Mouse (Mus musculus) midbrain, postnatal 0 days (tissue): Measurements from ENCODE around the gene Fut11. TPM values are rescaled to one million over a fixed set of nuclear protein-coding genes. Genes with fewer than 3 reads are reported as not detected.

Experiments
- ATAC-seq: fragments of 200-750 bp; cut with Nextera tagmentation; 2 replicates; pipeline ENCODE4 v1.8.0; 2017; ENCODE audit warnings: moderate number of reproducible peaks, mild to moderate bottlenecking, moderate TSS enrichment, moderate library complexity; ENCODE audit not compliant: low FRiP score
- DNase-seq: peaks from one replicate; pipeline ENCODE4 v3.0.0-alpha.2; 2015; ENCODE audit warnings: low spot score
- H3K27ac ChIP-seq: fragments of 300-500 bp; sonication (generic); 2 replicates; pipeline ENCODE4 v1.5.1; 2014; ENCODE audit warnings: low read depth, mild to moderate bottlenecking, low read length, mixed read lengths
- H3K27me3 ChIP-seq: fragments of 300-500 bp; sonication (generic); 2 replicates; pipeline ENCODE4 v1.6.1; 2014; ENCODE audit warnings: low read length, control low read depth, mixed read lengths; ENCODE audit not compliant: insufficient read depth
- H3K36me3 ChIP-seq: fragments of 300-500 bp; sonication (generic); 2 replicates; pipeline ENCODE4 v1.6.1; 2014; ENCODE audit warnings: low read length, control low read depth, mixed read lengths; ENCODE audit not compliant: insufficient read depth
- H3K4me1 ChIP-seq: fragments of 300-500 bp; sonication (generic); 2 replicates; pipeline ENCODE4 v1.6.1; 2014; ENCODE audit warnings: mild to moderate bottlenecking, control low read depth, antibody characterized with exemption, low read length, mixed read lengths; ENCODE audit not compliant: insufficient read depth
- H3K4me2 ChIP-seq: fragments of 300-500 bp; sonication (generic); 2 replicates; pipeline ENCODE4 v1.6.1; 2014; ENCODE audit warnings: low read depth, mild to moderate bottlenecking, low read length, mixed read lengths; ENCODE audit not compliant: poor library complexity, severe bottlenecking
- H3K4me3 ChIP-seq: fragments of 300-500 bp; sonication (generic); 2 replicates; pipeline ENCODE4 v1.5.1; 2014; ENCODE audit warnings: low read depth, mild to moderate bottlenecking, low read length, moderate library complexity
- H3K9ac ChIP-seq: fragments of 300-500 bp; sonication (generic); replicated peaks from 2 replicates; pipeline ENCODE4 v1.6.1; 2014; ENCODE audit warnings: mild to moderate bottlenecking, low read length, moderate library complexity, mixed read lengths; ENCODE audit not compliant: poor library complexity, severe bottlenecking
- H3K9me3 ChIP-seq: fragments of 300-500 bp; sonication (generic); 2 replicates; pipeline ENCODE4 v1.6.1; 2016; ENCODE audit warnings: low read length, control low read depth
- CTCF ChIP-seq: IDR thresholded peaks from 2 replicates; pipeline ENCODE4 v1.5.1; 2016; ENCODE audit warnings: antibody characterized with exemption, mild to moderate bottlenecking
- WGBS: fragments of 180-500 bp; shearing (Covaris S2); extraction: QIAGEN DNeasy Blood & Tissue Kit; methylation state at CpG from one replicate; pipeline ENCODE4 v1.1.7; 2014; 5-methylcytosine and 5-hydroxymethylcytosine counted together
- polyA plus RNA-seq: library from polyadenylated mRNA; unstranded; fragments of >200 nt; fragmentation: Nextera tagmentation; extraction: Ambion mirVana; gene quantifications from 2 replicates; pipeline ENCODE4 v1.2.1, GENCODE M21; 2015
- total RNA-seq: library from RNA; depleted of rRNA; stranded (reverse); fragments of >200 nt; gene quantifications from 2 replicates; pipeline ENCODE4 v1.2.3, GENCODE M21; 2014

The Fut11 gene
- total and polyA plus RNA-seq, 2 experiments from 2014 or later = 21.0 to 23.7 TPM

- TF ChIP-seq CTCF = no peak
- Histone ChIP-seq H3K27ac (no peak within 1 kb of the TSS), H3K4me3 (no peak within 1 kb of the TSS), H3K9ac (no peak within 1 kb of the TSS), H3K4me1 (no peaks in the 10 kb centered on the region), H3K4me2 (no peak within 1 kb of the TSS), H3K36me3 (no peaks in the 10 kb centered on the region), H3K9me3 (no peaks in the 10 kb centered on the region), H3K27me3 (peaks cover 6% of the 10 kb centered on the region)
- ATAC-seq (no peak), DNase-seq (no peak)
- 84% methylated on average over 8 of the region's 8 CpGs for WGBS
These were observed 26.5 kb upstream of the Fut11 start, which contains the start of gene Synpo2l for GRCm38 (mm10) chr14:20668154-20668810. Gene Synpo2l (minus strand): TSS chr14:20668354.

- H3K4me1 ChIP-seq = peaks cover 5% of the 10 kb centered on the region; the same call in 1 of the 2 replicates
- no peak overlapping the region for H3K4me3 ChIP-seq
- 91% methylated on average over 2 of the region's 2 CpGs for WGBS
- H3K27me3 ChIP-seq = peaks cover 5% of the 10 kb centered on the region
- H3K27ac ChIP-seq = no peak overlapping the region
- no peak overlapping the region for H3K9ac ChIP-seq
- DNase-seq (no peak), ATAC-seq (no peak)
- peak; percentile 69 for TF ChIP-seq CTCF
- no peaks in the 10 kb centered on the region for H3K9me3 ChIP-seq
- H3K4me2 ChIP-seq = no peak overlapping the region
- peaks cover 12% of the 10 kb centered on the region for H3K36me3 ChIP-seq
These were observed 21.8 kb upstream of the Fut11 start for GRCm38 (mm10) chr14:20672990-20673389.

DNA sequence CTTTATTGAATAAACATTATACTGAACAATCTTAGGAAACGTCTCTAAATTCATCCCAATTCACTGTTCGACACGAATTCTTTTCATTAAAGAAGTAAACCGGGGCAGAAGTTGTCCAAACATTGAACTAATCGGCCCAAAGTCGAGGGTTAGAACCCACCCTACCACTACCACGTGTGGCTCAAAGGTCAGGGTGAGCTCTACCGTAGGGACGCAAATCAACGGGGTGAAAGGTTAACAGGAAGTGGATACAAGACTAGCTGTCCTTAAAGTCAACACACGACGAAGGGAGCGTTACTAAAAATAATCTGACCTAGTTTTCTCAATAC lies 21.1 kb upstream of the Fut11 start:
- Histone ChIP-seq H3K4me1 (peaks cover 5% of the 10 kb centered on the region; the same call in 1 of the 2 replicates), H3K4me3 (peak overlapping the region; percentile 62), H3K36me3 (peaks cover 19% of the 10 kb centered on the region), H3K27me3 (no peaks in the 10 kb centered on the region; the same call in none of the 2 replicates), H3K9me3 (no peaks in the 10 kb centered on the region), H3K4me2 (peak overlapping the region; percentile 55), H3K27ac (peak overlapping the region; percentile 81; the same call in 1 of the 2 replicates), H3K9ac (peak overlapping the region; percentile 20; the same call in 1 of the 2 replicates)
- DNase-seq = no peak
- peak; percentile 76 for ATAC-seq
- no peak for TF ChIP-seq CTCF
- 12% methylated on average over 13 of the region's 13 CpGs for whole genome bisulfite sequencing

DNA sequence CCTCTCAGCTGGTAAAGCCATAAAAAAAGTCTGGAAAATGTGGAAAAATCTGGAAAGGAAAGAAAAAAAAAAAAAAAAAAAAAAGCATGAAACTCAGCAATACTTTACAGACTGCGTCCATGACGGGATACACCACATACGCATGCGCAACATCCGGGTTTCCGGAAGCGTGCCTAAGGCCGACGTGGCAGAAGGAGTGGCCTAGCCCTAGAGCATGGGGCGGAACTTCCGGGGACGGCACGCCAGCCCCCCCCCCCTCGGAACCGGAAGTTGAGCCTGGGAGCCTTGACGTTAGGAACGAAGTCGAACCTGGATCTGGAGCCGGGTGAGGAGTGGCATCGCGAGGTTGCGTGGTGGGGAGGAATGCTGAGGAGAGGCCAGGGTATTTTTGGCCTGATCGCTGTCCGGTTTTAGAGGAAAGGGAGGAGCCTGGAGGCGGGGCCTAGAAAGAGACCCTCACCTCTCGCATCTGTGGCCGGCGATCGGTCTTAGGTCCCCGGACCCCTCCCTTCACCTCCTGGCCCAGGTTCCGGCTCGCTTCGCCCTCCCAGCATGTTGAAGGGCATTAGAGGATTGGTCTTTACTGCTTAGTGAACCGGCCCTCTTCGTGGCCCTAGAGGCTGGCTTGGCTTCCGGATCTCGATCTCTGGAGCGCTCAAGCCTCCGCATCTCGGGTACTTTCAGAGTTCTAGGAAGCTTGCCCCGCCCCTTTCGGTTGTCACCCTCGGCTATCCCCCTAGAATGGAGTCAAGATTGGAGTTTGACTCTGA lies 20.5 kb upstream of the Fut11 start, which contains the start of gene Sec24c:
Gene Sec24c (plus strand): TSS at position 245 of the 770 bp plus-strand sequence.
- H3K27me3 ChIP-seq = no peaks in the 10 kb centered on the region; the same call in 1 of the 2 replicates
- peak within 1 kb of the TSS; percentile 62 for H3K4me3 ChIP-seq
- H3K9ac ChIP-seq = peak within 1 kb of the TSS; percentile 74
- H3K4me1 ChIP-seq = peaks cover 5% of the 10 kb centered on the region; the same call in 1 of the 2 replicates
- peaks cover 23% of the 10 kb centered on the region for H3K36me3 ChIP-seq
- no peak for TF ChIP-seq CTCF
- 2% methylated on average over 43 of the region's 43 CpGs for WGBS
- ATAC-seq (peak; percentile 97), DNase-seq (peak; percentile 99)
- peak within 1 kb of the TSS; percentile 87 for H3K4me2 ChIP-seq
- peak within 1 kb of the TSS; percentile 81 for H3K27ac ChIP-seq
- no peaks in the 10 kb centered on the region for H3K9me3 ChIP-seq

- 92% methylated on average over 4 of the region's 4 CpGs for WGBS
- H3K4me2 ChIP-seq = no peak overlapping the region
- no peak overlapping the region for H3K4me3 ChIP-seq
- H3K27ac ChIP-seq = no peak overlapping the region
- TF ChIP-seq CTCF = no peak
- peaks cover 5% of the 10 kb centered on the region; the same call in 1 of the 2 replicates for H3K4me1 ChIP-seq
- no peak overlapping the region for H3K9ac ChIP-seq
- H3K27me3 ChIP-seq = no peaks in the 10 kb centered on the region
- H3K36me3 ChIP-seq = peaks cover 54% of the 10 kb centered on the region
- DNase-seq = no peak
- H3K9me3 ChIP-seq = no peaks in the 10 kb centered on the region
- ATAC-seq = no peak
These were observed 16.9 kb upstream of the Fut11 start for GRCm38 (mm10) chr14:20677906-20678305.

DNA sequence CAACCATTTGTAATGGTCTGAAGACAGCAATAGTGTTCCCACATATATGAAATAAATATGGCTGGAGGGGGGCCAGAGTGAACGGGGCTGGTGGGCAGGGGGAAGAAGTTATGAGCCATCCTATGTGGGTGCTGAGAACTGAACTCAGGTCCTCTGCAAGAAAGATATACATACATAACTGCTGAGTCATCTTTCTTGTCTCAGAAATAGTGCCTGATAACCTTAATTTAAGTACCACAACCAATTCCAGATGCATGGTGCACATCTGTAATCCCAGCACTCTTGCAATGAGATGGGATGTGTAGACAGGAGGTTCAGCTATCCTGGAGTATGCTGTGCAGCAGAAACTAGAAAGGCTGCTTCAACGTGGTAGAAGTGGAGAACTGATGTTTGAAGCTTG lies 13.0 kb upstream of the Fut11 start:
- ATAC-seq = no peak
- Histone ChIP-seq H3K27me3 (no peaks in the 10 kb centered on the region), H3K27ac (no peak overlapping the region), H3K4me1 (no peaks in the 10 kb centered on the region), H3K4me3 (no peak overlapping the region), H3K36me3 (peaks cover 82% of the 10 kb centered on the region), H3K4me2 (no peak overlapping the region), H3K9ac (no peak overlapping the region), H3K9me3 (no peaks in the 10 kb centered on the region)
- 91% methylated on average over 2 of the region's 2 CpGs for WGBS
- TF ChIP-seq CTCF = no peak
- DNase-seq = no peak
